Mouse (Mus musculus) intestine, embryonic 14.5 days (tissue): ENCODE measurements around the gene Gramd1b. TPM values are rescaled to one million over a fixed set of nuclear protein-coding genes. Genes with fewer than 3 reads are reported as not detected.
A peak's percentile ranks its signal among the peaks of the same experiment; 100 is the strongest.

Source experiments
- ATAC-seq: fragments of 200-750 bp; cut with Nextera tagmentation; replicated peaks from 2 replicates; pipeline ENCODE4 v1.8.0; 2017; ENCODE audit warnings: low read depth, moderate number of reproducible peaks, moderate TSS enrichment, moderate library complexity; ENCODE audit not compliant: low FRiP score, low TSS enrichment
- DNase-seq: peaks from one replicate; pipeline ENCODE4 v3.0.0-alpha.2; 2018; ENCODE audit warnings: low spot score
- H3K27ac ChIP-seq: fragments of 300-500 bp; sonication (generic); 2 replicates; pipeline ENCODE4 v1.5.1; 2014; ENCODE audit warnings: low read depth, mild to moderate bottlenecking, control low read depth
- H3K27me3 ChIP-seq: fragments of 300-500 bp; sonication (generic); replicated peaks from 2 replicates; pipeline ENCODE4 v1.6.1; 2014; ENCODE audit warnings: low read length, control low read depth; ENCODE audit not compliant: control insufficient read depth, insufficient read depth
- H3K36me3 ChIP-seq: fragments of 300-500 bp; sonication (generic); 2 replicates; pipeline ENCODE4 v1.6.1; 2014; ENCODE audit warnings: low read length, control low read depth; ENCODE audit not compliant: control insufficient read depth, insufficient read depth
- H3K4me1 ChIP-seq: fragments of 300-500 bp; sonication (generic); replicated peaks from 2 replicates; pipeline ENCODE4 v1.6.1; 2014; ENCODE audit warnings: low read length, control low read depth, mixed read lengths; ENCODE audit not compliant: control insufficient read depth, insufficient read depth
- H3K4me2 ChIP-seq: fragments of 300-500 bp; sonication (generic); 2 replicates; pipeline ENCODE4 v1.6.1; 2014; ENCODE audit warnings: low read length
- H3K4me3 ChIP-seq: fragments of 300-500 bp; sonication (generic); 2 replicates; pipeline ENCODE4 v1.5.1; 2014; ENCODE audit warnings: low read depth, low read length, control low read depth, mixed read lengths
- H3K9ac ChIP-seq: fragments of 300-500 bp; sonication (generic); 2 replicates; pipeline ENCODE4 v1.6.1; 2014; ENCODE audit warnings: mild to moderate bottlenecking, low read length
- H3K9me3 ChIP-seq: fragments of 300-500 bp; sonication (generic); 2 replicates; pipeline ENCODE4 v1.6.1; 2016; ENCODE audit warnings: low read length, control low read depth; ENCODE audit not compliant: control insufficient read depth
- WGBS: fragments of 180-500 bp; shearing (Covaris S2); extraction: QIAGEN DNeasy Blood & Tissue Kit; methylation state at CpG from one replicate; pipeline ENCODE4 v1.1.7; 2014; 5-methylcytosine and 5-hydroxymethylcytosine counted together
- polyA plus RNA-seq: library from polyadenylated mRNA; unstranded; fragments of >200 nt; fragmentation: Nextera tagmentation; extraction: Ambion mirVana; gene quantifications from 2 replicates; pipeline ENCODE4 v1.2.1, GENCODE M21; 2014

The Gramd1b gene
- polyA plus RNA-seq, 1 experiment from 2014 or later = 3.5 TPM

DNA sequence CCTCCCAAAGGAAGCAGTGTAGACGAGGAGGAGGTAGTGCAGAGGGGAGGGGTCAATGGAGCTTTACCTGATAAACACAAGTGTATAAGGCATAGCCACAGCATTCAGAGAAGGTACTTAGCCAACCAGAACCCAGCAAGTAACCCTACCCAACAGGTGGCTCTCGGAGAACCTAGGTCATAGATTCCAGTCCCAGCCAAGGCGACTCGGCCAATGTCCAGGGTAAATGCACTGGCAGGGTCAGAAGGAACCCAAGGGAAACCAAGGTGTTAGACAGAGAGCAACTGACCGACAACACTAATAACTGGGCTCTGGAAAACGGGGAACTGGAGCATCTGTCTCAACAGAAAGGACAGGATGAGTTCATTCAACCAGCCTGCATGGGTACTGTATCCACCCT, 206.4 kb downstream of the Gramd1b start:
- no peaks in the 10 kb centered on the region for H3K9me3 ChIP-seq
- no peak overlapping the region for H3K9ac ChIP-seq
- H3K27ac ChIP-seq = no peak overlapping the region
- peaks cover 11% of the 10 kb centered on the region for H3K4me1 ChIP-seq
- DNase-seq = no peak
- no peak for ATAC-seq
- WGBS = 80% methylated on average over 6 of the region's 6 CpGs
- H3K36me3 ChIP-seq = no peaks in the 10 kb centered on the region
- H3K4me3 ChIP-seq = 0 out of 2 replicates have a peak overlapping the region, but pooled peaks have one; percentile 25
- peak overlapping the region; percentile 37; the same call in 1 of the 2 replicates for H3K4me2 ChIP-seq
- no peaks in the 10 kb centered on the region for H3K27me3 ChIP-seq

- Histone ChIP-seq H3K4me3 (peak overlapping the region; percentile 25), H3K36me3 (no peaks in the 10 kb centered on the region), H3K9ac (no peak overlapping the region), H3K4me2 (peak overlapping the region; percentile 37), H3K4me1 (peaks cover 11% of the 10 kb centered on the region), H3K27me3 (no peaks in the 10 kb centered on the region), H3K27ac (no peak overlapping the region), H3K9me3 (no peaks in the 10 kb centered on the region)
- ATAC-seq (no peak), DNase-seq (no peak)
- whole genome bisulfite sequencing = 87% methylated on average over 4 of the region's 4 CpGs
Observed at GRCm38 (mm10) chr9:40324232-40324792, 206.9 kb downstream of the Gramd1b start.

GRCm38 (mm10) chr9:40323773-40324172, 207.4 kb downstream of the Gramd1b start:
- 52% methylated on average over 6 of the region's 6 CpGs for WGBS
- Histone ChIP-seq H3K4me3 (peak overlapping the region; percentile 25), H3K27me3 (no peaks in the 10 kb centered on the region), H3K4me1 (peaks cover 11% of the 10 kb centered on the region), H3K36me3 (no peaks in the 10 kb centered on the region), H3K4me2 (peak overlapping the region; percentile 37), H3K9ac (no peak overlapping the region; the same call in 1 of the 2 replicates), H3K27ac (no peak overlapping the region), H3K9me3 (no peaks in the 10 kb centered on the region)
- DNase-seq (no peak), ATAC-seq (no peak)

DNA sequence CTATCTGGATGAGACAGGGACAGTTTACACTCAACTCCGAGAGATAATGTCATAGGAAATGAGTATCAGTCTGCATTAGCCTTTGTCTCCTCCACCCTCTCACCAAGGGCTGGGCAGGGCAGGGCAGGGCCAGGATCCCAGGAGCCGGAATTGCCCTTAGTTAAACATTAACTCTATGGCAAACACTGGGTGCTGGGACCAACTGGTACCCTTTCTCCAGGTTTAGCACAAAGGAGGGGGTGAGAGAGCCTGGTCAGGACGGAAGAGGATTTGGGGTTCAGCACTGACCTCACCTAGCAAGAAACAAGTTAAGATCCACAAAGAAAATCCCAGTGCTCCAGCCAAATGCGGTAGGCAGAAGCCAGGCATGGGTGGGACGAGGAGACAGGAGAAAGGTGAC, 208.0 kb downstream of the Gramd1b start:
- ATAC-seq (peak; percentile 78), DNase-seq (peak; percentile 69)
- Histone ChIP-seq H3K27ac (no peak overlapping the region), H3K4me2 (peak overlapping the region; percentile 37), H3K9ac (no peak overlapping the region; the same call in 1 of the 2 replicates), H3K27me3 (no peaks in the 10 kb centered on the region), H3K36me3 (no peaks in the 10 kb centered on the region), H3K4me1 (peaks cover 11% of the 10 kb centered on the region), H3K4me3 (peak overlapping the region; percentile 25), H3K9me3 (no peaks in the 10 kb centered on the region)
- 75% methylated on average over 5 of the region's 5 CpGs for WGBS

- Histone ChIP-seq H3K36me3 (no peaks in the 10 kb centered on the region), H3K27me3 (no peaks in the 10 kb centered on the region), H3K4me1 (peaks cover 11% of the 10 kb centered on the region), H3K27ac (no peak overlapping the region), H3K9ac (no peak overlapping the region), H3K4me2 (no peak overlapping the region), H3K9me3 (no peaks in the 10 kb centered on the region), H3K4me3 (no peak overlapping the region)
- ATAC-seq = no peak
- no peak for DNase-seq
- 92% methylated on average over 3 of the region's 3 CpGs for WGBS
Observed at GRCm38 (mm10) chr9:40322372-40322771, 208.8 kb downstream of the Gramd1b start.

- Histone ChIP-seq H3K4me2 (no peak overlapping the region), H3K27me3 (no peaks in the 10 kb centered on the region), H3K36me3 (no peaks in the 10 kb centered on the region), H3K9ac (no peak overlapping the region), H3K4me3 (no peak overlapping the region), H3K27ac (peak overlapping the region; percentile 66; the same call in 1 of the 2 replicates), H3K9me3 (no peaks in the 10 kb centered on the region), H3K4me1 (peaks cover 11% of the 10 kb centered on the region)
- DNase-seq = no peak
- WGBS = 59% methylated on average over 3 of the region's 3 CpGs
- no peak for ATAC-seq
Observed at GRCm38 (mm10) chr9:40321668-40322003, 209.5 kb downstream of the Gramd1b start.

DNA sequence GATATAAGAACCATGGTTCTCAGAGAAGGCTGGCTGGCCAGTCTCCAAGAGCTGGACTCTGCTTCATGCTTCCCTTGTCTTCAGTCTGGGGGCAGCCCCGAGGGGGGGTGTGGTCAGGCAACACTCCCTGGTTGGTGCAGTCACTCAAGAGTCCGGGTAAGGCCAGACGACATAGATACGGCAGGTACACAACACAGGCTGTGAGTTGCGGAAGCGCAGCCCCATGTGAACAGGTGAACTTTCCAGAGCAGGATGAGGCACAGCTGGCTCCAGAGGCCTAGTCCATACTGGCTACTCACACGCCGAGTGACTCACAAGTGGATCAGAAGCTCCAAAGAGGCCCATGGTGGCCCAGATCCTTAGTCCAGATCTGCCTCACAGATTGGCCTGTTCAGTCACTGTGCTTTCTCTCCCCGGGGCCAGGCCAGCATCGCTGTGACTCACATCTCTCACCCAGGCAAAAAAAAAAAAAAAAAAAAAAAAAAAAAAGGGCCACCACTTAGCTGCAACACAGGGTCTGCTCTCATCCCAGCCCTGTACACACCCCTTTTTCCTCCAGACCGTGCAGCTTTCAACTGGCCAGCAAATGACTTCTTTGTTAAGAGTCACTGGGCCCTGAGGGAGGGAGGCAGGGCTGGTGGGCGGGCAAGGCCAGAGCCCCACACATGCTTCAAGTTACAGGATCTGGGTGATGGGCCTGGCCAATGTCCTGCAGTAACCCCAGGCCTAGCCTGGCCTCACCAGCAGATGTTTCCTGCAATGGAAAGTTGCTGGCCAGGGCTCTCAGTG, 210.1 kb downstream of the Gramd1b start:
- Histone ChIP-seq H3K9me3 (no peaks in the 10 kb centered on the region), H3K4me1 (peaks cover 11% of the 10 kb centered on the region), H3K4me2 (no peak overlapping the region), H3K36me3 (no peaks in the 10 kb centered on the region), H3K4me3 (no peak overlapping the region), H3K27ac (peak overlapping the region; percentile 66), H3K27me3 (no peaks in the 10 kb centered on the region), H3K9ac (no peak overlapping the region)
- WGBS = 48% methylated on average over 12 of the region's 12 CpGs
- DNase-seq (peak; percentile 64), ATAC-seq (peak; percentile 63)

- Histone ChIP-seq H3K9ac (no peak overlapping the region), H3K4me3 (no peak overlapping the region), H3K27ac (peak overlapping the region; percentile 66; the same call in 1 of the 2 replicates), H3K9me3 (no peaks in the 10 kb centered on the region), H3K4me2 (no peak overlapping the region), H3K4me1 (peaks cover 7% of the 10 kb centered on the region), H3K27me3 (no peaks in the 10 kb centered on the region), H3K36me3 (no peaks in the 10 kb centered on the region; the same call in 1 of the 2 replicates)
- ATAC-seq = no peak
- DNase-seq = no peak
- 93% methylated on average over 8 of the region's 8 CpGs for WGBS
Observed at GRCm38 (mm10) chr9:40320405-40320804, 210.8 kb downstream of the Gramd1b start.
